Mouse (Mus musculus) kidney, adult 9 months (tissue): Measurements from ENCODE around the gene Tmem106b.

Experiments used
- DNase-seq: peaks from one replicate; pipeline ENCODE4 v3.0.0; 2022

Gene Tmem106b

DNA sequence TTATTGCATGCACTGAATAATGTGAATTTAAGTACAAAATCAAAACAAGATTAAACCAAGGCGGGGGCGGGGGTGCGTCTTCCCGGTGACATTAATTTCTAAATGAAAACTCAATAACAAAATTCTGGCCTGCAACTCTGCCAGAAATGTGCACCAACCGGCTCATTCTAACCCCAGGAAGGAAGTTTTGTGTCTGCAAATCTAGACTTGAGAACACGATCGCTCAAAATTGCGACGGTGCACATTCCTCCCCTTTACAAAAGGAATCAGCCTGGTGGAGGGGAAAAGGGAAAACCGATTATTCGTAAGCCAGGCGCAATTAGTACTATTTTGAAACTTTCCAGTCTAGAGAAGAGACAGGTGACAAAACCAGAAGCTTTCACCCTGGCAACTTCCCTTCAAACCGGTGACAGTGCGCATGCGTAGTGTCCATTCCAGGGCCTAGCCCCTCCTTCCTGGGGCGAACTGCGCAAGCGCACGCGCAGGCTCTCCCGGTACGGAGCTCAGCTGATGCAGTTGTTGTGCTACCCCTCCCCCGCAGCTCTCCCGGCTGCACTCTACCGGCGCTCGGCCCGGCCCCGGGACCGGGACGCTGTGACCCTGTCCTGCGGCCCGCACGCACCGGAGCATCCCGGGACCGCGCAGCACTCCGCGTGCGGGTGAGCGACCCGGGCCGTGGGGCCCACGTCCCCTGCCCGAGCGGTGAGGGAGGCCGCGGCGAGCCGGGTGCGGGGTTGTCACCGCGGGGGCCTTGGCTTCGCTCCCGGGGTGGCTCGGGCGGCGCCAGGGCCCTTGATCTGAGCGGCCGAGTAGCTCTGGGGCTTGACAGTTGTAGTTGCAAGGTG is at the start of gene Tmem106b:
Gene Tmem106b, plus strand, starts transcription at position 458 of the 845 bp plus-strand sequence.
- peak; percentile 98 for DNase-seq

DNA sequence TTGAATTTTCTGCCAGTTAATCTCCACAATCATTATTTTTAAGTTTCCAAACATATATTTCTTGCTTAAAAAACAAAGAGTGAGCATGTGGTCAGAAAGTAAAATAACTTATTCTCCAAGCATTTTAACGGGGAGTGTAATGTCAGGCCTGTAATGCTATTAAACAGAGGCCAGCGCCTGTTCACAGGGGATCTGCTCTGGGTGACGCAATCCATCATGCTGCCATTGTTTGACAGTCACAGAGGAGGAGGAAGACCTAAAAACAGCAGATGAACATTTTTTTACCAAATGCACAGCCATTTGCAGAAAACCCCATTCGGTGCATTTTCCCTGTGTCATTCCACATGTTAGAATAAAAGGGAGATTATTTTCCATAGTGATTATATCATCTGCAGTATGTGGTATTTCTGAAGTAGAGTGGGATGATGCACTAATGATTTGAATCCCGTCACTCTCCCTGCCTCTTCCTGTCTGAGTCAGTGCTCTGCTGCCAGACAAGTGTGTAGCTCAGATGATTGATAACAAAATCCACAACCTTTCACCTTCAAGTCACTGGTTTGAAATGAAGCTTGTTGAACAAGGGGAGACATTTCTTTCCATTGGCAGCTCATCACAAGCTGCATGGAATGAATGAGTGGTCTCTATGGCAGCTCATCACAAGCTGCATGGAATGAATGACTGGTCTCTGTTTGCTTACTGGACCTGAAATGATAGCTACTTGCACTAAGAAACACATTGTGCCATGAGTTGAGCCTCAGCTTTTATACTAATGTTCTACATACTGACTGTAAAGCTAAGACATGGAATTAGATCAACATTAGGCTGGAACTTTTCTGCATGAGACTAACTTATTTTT is 48.1 kb upstream of the Tmem106b start:
- no peak for DNase-seq

DNA sequence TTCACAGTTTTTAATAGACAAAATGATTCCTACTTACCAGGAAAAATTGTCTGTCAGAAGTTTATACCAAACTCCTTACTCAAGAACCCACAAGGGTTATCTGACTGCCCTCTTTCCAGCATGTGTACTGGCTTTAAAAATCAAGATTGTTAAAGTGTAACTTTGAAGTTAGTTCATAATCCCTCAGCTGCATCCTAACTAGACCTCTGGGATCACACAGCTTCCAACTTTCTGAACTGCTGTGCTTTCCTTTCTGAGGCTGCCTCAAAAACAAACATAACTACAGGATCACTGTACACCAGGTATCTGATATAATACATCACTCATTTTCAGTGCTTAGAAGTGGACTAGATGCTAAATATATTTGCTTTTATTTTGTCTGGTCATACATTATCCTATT is 39.0 kb upstream of the Tmem106b start:
- DNase-seq: peak; percentile 58

DNA sequence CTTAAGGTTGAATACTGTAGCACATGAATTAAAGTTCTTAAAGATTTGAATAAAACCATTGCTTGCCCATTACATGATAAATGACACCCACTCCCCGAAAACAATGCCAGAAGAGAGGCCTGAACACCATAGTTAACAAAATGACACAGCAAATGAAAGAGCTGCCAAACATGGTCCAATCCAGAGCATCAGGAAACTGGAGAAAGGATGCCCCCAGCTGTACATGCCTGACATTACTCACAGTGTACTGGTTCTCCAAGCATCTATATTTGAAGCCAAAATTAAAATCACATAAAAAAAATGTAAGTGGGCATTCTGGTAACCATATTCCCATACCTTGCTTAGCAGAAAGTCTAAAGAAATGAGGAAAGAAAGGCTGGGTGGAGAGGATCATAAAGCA is 38.6 kb upstream of the Tmem106b start:
- DNase-seq: peak; percentile 63

DNA sequence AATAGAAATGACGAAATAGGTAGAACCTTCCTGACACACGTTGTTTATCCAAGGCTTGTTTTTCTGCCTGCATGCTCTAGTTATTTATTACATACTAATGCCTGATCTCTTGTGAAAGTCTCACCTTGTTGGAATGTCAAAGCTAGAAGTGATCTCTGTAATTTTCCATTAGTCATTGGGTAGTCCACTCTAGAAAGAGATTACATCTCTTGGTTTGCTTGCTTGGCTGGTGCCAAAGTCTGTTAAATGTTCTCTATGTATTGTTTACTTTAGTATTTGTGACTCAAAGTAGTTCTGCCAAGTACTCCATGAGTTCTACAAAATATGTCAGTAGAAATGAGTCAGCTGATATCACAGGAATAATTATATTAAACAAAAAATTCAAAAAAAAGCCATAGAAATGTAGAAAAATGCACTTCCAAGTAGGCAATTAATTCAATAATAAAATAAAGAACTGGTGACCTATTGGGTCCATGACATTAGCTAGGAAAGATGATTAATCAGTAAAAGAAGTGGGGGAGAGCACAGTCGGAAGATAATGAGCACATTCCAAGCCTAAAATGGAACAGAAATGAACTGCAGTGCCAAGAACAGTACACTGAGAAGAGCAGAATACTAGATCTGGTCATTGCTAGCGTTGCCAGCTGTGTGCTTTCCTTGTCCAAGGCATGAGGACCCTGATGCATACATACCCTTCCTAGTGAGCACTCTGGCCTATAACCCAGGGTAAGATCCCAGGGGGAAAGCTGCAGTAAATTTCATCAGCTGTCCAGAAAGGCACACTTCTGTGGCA is 17.0 kb upstream of the Tmem106b start:
- peak; percentile 86 for DNase-seq

DNA sequence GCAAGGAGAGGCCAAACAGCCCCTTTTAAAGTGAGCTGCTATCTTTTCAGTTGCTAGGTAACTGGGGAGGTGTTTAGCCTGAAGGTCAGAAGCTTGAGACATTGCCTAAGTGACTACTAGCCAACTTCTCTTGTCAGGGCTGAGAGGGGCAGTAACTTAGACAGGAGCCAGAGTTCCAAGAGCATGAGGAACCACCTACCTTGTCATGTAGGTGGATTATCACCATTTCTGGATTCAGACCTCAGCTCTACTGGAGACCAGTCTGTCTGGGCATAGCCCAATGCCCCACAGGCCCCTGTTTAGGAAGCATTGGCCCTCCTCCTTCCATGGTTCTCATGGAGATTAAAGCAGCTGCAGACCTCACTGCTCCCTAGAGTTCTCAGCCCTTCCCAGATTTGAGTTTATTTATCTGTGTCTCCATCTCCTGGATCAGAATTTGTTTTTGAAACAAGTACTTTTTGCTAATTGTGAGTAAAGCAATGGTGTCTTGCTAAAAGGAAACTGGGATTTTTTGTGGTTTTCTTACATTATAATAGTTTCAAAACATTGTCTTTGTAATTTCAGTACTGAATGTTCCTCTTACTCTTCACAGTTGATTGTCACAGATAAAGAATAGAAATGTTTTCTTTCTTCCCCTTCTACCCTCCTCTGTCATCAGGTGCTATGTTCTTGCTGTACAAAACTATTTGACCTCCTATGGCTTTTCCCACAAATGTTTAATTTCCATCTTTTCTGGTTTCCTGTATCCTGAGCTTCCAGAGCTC is 8.1 kb upstream of the Tmem106b start:
- DNase-seq: no peak

DNA sequence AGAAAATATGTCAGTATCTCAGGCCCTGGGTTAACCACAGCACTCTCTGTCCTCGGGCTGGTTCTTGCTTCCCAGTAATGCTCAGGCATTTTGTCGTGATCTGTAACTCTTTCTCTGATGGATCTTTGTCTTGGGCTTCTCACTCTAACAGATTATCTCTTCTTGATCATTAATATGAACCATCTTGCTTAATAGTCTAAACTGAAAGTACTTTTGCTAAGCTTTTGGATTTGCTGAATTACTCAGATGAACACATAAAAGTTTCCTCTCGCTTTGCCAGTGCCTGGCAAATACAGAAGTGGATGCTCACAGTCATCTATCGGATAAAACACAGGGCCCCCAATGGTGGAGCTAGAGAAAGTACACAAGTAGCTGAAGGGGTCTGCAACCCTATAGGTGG is 7.5 kb upstream of the Tmem106b start:
- DNase-seq: no peak

DNA sequence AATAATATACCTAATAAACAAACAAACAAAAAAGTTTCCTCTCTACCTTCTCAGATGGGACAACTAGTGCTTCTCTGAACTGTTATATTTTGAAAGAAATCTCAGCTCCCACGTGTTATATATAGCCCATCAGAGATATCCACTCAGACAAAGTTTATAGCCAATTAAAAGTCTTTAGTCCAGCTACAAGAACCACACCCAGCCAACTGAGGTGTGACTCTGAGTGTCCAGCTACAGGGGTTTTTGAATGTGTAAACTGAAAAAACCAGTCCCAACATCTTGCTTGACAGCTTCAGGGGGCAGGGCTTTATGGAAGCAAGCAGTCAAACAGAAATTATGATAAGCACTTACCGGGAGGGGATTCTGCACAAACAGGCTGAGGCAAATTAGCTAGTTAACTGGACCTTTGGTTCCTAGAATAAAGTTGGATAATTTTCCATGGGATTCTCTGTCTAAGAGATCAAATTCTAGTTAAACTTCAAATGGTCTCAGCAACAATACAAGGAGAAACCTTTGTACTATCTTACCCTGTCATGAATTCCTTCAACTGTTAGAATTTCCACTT is 6.8 kb upstream of the Tmem106b start:
- peak; percentile 70 for DNase-seq

DNA sequence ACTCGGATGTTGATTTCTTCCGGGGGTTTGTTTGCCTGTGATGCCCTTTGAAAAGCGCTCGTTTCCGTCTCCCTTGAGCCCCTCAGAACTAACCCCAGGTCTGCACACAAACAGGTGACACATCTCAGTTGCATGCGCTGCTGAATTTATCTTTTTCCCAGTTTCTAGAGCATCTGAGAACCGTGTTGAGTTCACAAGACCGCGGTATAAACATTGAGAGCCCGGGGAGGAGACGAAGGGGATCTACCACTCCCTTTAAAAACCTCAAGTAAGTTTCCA is 527 bp downstream of the Tmem106b start:
- DNase-seq: no peak

DNA sequence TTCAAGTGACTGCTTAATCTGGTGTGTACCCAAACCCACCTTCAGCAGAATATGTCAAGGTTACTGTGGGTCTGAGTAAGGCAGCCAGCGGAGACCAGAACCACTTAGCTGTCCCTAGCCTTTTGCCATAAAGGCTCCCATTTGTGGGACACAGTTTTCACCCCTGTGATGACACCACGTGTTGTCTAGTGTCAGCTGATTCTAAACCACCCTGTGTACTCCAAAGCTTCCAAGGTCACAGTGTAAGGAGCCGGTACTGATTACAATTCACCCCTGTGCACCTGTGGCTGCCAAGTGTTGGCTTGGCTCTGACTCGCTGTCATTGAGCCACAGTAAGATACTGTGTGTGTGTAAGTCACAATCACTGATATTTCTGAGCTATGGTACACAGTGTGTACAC is 926 bp downstream of the Tmem106b start:
- DNase-seq: peak; percentile 78

DNA sequence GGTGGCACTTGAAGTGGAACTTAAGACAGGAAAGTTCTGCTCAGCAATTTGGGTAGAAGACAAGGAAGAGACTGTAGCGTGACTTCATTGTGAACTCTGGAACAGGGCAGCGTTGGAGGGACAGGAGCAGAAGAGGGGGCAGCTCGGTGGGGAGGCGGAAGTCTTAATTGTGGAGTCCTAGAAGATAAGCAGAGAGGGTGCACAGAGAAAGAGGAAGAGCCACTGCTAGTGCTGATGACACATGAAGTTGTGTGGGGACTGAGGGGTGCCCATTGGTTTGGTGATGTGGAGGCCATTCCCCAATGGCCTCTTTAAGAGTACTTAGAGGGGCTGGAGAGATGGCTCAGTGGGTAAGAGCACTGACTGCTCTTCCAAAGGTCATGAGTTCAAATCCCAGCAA is 3.5 kb downstream of the Tmem106b start:
- no peak for DNase-seq

DNA sequence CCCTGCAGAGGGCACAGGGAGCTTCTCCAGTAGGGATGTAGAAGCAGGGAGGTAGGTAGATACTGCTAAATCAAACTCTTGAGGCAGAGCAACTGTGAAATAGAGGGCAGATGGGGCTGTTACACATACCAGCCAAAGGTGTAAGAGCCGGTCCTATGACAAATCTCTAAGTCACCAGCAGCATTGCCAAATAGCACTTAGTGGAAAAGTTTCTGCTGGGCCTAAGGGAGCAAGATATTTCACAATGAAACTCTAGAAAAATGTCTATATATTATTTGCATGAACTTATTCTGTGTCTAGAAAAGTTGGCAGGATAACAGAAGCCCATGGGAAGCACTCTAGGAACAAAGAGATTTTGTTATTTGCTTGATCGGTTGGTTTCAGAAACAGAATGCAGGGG is 4.3 kb downstream of the Tmem106b start:
- DNase-seq: no peak

DNA sequence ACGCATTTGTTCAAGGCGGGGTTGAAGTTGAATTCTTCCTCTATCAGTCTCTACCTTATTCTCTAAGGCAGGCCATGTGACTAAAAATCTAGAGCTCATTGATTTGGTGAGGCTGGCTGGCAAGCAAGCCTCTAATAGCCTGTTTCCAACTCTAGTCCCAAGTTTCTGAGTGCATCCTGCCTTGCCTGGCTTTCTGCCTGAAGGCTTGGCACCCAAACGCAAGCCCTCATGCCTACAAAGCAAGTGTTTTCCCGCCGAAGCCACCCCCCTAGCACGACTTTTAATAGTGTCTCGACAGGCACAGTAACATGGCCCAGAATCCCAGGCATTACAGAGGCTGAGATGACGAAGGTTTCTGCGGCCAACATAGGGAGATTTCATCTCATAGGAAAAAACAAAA is 13.3 kb downstream of the Tmem106b start:
- no peak for DNase-seq

DNA sequence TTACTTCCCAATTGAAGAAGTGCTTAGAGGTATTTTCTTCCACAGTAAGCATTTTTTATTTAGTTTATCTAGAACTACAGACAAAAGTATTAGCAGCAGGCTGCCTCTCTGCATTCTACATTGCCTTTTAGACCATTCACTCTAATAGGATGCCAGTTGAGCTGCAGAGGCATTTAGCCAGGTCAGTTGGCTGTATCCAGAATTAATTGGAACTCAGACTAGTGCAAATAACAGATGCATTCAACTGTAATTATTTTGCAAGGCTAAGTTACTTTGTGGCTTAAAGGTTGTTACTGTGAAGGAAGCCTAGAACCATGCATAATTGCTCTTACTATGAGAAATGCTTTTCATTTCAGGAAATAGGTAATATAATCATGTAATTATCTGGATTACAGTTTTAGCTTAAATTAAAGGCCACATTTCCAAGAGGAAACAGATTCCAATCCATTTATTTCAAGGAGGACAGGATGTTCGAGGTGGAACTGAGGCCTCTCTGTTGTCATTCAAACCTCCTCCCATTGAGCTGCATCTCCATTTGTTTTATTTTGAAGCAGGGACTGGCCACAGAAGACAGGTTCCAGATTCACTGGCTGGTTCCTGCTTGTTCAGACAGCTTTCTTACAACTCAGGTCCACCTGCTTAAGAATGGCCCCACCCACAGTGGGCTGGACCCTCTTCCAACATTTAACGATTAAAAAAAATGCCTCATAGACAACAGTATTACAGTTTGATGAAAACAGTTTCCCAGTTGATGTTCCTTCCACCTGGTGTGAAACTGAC is 27.3 kb downstream of the Tmem106b start:
- peak; percentile 31 for DNase-seq

DNA sequence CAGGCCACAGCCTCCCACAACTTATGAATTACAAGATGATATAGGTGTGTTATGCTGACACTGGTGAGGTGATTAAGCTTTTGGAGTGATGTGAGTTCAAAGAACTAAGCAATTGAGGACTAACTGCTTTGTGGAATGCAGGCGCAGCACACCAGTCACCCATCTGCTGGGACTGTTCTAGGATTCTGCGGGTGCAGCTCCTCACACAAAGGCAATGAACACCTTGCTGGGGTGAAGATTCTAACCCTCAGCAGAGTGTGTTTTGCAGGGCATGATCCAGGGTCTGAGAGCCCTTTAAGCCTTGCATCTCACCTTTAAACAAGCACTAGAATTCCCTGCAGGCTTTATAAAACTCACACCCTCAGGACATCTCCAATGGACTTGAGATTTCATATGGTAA is 30.6 kb downstream of the Tmem106b start:
- DNase-seq: no peak

DNA sequence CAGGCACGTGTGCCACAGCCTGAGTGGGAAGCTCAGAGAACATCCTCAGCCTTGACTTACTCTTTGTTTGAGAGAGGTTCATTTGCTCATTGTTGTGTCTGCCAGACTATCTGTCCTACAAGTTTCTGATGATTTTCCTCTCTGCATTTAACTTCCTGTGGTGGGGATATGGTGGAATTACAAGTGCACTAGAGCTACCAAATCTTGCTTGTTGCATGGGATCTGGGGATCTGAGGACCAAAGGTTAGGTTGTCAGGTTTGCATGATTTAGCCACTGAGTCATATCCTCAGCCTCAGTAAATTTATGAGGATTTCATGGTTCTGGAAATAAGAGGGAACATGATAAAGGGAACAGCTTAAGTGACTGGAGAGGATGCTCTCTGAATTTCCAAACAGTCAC is 39.1 kb downstream of the Tmem106b start:
- no peak for DNase-seq

DNA sequence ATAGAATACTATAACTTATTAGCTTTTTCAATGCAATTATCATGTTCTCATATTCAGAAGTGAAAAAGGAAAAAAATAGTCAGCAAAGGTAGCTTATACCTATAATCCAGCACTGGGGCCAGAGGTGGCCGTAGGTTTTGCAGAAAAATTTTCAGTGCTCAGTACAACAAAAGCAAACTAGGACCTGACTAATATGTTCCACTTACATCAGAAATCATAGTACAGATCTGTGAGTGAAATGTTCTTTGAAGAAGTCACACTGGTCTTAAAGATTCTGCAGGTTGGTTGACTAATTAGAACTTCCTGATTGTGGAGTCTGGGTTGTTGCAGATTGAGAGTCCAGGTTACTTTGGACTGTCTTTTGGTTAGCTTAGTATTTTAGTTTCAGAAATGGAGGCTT is 67.7 kb downstream of the Tmem106b start:
- DNase-seq: no peak
